Mouse (Mus musculus) lung, adult 2 months (tissue): ENCODE data around the gene Kri1.

Experiments
- CTCF ChIP-seq: fragments of 200-500 bp; IDR thresholded peaks from 2 replicates; pipeline ENCODE4 v1.5.1; 2011; ENCODE audit warnings: mild to moderate bottlenecking, low read length, control low read depth; ENCODE audit not compliant: insufficient read depth
- POLR2A ChIP-seq: fragments of 200-500 bp; IDR thresholded peaks from 2 replicates; pipeline ENCODE4 v1.6.1; 2011; ENCODE audit warnings: low read depth, mild to moderate bottlenecking, control low read depth, low read length, borderline replicate concordance; ENCODE audit errors: extremely low read depth

DNA sequence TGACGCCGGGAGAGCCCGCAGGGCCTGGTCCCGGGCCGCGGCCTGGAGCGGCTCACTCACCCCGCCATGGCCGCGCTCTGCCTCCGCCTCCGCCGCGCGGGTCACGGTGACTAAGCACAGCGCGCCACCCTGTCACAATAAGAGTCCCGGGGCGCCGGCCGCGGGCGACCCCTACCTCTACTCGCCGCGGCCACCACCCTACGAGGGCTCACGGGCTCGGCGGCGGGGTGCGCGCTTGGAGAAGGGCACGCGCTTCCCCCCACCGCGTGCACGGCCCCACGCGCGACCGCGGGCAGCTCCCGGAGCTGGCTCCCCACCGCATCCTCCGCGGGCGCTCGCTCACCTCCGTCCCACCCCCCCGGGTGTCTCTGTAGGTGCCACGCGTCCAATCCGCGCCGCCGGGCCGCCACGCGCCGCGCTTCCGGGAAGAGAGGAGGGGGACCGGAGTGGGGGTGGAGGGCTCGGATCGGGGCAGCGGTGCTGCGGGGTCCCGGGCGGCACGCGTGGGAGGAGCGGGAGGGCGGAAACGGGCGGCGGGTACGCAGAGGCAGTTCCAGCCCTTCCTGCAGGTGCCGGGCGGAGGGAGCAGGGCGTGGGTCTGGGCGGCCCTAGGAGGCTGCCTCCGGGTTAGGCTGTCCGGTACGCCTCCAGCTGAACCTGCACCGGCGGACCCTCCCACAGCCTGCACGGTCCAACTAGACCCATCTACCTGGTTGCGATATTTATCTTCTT, 48.9 kb downstream of the Kri1 start, which contains the start of gene Keap1:
- TF ChIP-seq CTCF = no peak
- peak; percentile 54; the same call in 1 of the 2 replicates for TF ChIP-seq POLR2A
